Mouse (Mus musculus): ENCODE measurements around the gene Ergic2. TPM values are rescaled to one million over a fixed set of nuclear protein-coding genes. Genes with fewer than 3 reads are reported as not detected.
"Not testable (repeated sequence)": the region's sequence is repeated elsewhere in the genome, so short reads cannot be mapped to it uniquely, and the experiment has no call there.

The Ergic2 gene
- polyA plus RNA-seq, 1 experiment from 2014 or later: 95.2 TPM

DNA sequence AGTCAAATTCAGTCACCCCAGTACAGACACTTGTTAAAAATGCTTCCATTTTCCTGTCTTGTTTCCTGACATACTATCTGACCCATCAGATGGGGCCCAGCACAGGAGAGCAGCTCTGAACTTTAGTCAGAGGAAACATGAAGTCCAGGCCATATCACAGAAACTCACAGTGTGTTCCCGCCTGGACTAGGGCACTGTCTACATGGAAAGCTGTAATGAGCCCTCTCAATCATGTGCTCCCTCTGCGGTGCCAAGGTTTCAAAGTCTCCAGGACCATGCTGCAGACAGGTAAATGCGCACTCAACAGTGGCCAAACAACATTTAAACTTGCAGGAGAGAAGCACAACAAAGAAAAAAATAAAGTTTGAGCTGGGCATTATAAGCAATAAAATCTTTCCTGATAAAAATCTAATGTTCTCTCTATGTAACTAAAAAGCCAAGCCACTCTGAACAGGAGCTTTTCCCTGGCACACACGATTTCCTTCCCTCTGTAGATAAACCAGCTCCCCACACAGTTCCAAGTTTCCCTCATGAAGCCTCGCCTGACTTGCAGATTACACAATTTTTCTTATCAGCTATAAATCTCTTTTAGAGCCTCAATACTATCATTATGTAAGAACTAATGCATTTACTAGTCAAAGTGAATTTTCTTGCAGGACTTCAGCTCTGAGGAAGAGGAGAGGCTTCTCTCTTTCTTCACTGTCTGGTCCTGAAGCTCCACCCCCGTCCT, 18.0 kb downstream of the Ergic2 start:
- H3K9ac ChIP-seq (ENCODE audit: low read depth, low read length): no peak overlapping the region
- no peak overlapping the region for H3K27ac ChIP-seq (ENCODE audit: low read length)
- H3K4me3 ChIP-seq (ENCODE audit: low read depth, low read length): no peak overlapping the region
- H3K9me3 ChIP-seq (replicated peaks; ENCODE audit: control insufficient read depth, low read length): no peaks in the 10 kb centered on the region
- H3K36me3 ChIP-seq (ENCODE audit: control insufficient read depth, insufficient read depth): peaks cover 27% of the 10 kb centered on the region
- H3K27me3 ChIP-seq (ENCODE audit: control insufficient read depth, insufficient read depth, low read depth, low read length): no peaks in the 10 kb centered on the region
- WGBS (ENCODE audit: insufficient replicate concordance): 65% methylated on average over 6 of the region's 6 CpGs
- H3K4me2 ChIP-seq (ENCODE audit: low read depth, low read length): no peak overlapping the region
- H3K4me1 ChIP-seq (ENCODE audit: control insufficient read depth, low read depth, low read length): no peaks in the 10 kb centered on the region
- no peak for ATAC-seq (ENCODE audit: low read depth)

DNA sequence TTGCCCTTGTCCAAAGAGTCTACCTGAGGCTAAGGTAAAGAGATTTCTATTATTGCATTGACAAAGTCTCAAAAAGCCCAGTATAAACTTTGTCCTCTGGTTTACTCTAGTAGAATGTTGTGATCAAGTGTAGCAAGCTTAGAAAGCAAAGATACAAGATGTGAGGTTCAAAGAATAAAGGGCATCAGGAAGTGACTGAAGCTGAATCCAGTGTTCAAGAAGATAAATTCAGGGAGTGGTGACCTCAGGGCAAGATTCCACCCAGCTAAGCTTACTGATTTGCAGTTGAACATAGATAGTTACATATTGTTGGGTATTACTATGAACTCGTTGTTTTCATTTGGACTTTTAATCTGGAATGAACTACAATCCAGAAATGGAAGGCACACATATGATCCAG, 26.5 kb downstream of the Ergic2 start:
- Histone ChIP-seq H3K27ac (ENCODE audit: low read length) (no peak overlapping the region), H3K4me1 (ENCODE audit: control insufficient read depth, low read depth, low read length) (no peaks in the 10 kb centered on the region), H3K4me2 (ENCODE audit: low read depth, low read length) (no peak overlapping the region), H3K4me3 (ENCODE audit: low read depth, low read length) (no peak overlapping the region), H3K9ac (ENCODE audit: low read depth, low read length) (no peak overlapping the region), H3K27me3 (ENCODE audit: control insufficient read depth, insufficient read depth, low read depth, low read length) (no peaks in the 10 kb centered on the region), H3K9me3 (replicated peaks; ENCODE audit: control insufficient read depth, low read length) (no peaks in the 10 kb centered on the region), H3K36me3 (ENCODE audit: control insufficient read depth, insufficient read depth) (peaks cover 54% of the 10 kb centered on the region)
- no peak for ATAC-seq (ENCODE audit: low read depth)
- 60% methylated on average over 1 of the region's 1 CpGs for WGBS (ENCODE audit: insufficient replicate concordance)

DNA sequence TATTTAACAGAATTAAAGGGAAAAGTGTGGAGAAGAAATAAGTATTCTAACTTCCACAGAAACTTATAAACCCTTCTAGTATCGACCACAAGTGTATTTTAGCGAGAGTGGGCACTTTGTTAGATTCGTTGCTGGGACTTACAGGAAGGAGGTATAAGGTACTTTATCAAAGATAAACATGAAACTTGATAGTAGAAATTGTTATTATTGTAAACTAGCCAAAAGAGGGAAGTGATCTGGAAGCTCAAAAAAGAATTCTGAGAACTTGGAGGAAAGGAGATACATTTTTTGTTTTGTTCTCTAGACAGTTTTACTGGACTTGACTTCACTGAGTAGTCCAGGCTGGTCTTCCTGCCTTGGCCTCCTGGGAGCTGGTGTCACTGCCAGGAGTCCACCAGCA, 39.3 kb downstream of the Ergic2 start:
- H3K27ac ChIP-seq (ENCODE audit: low read length): no peak overlapping the region
- no peaks in the 10 kb centered on the region for H3K27me3 ChIP-seq (ENCODE audit: control insufficient read depth, insufficient read depth, low read depth, low read length)
- H3K4me3 ChIP-seq (ENCODE audit: low read depth, low read length): no peak overlapping the region
- ATAC-seq (ENCODE audit: low read depth): no peak
- no peaks in the 10 kb centered on the region for H3K9me3 ChIP-seq (replicated peaks; ENCODE audit: control insufficient read depth, low read length)
- H3K4me2 ChIP-seq (ENCODE audit: low read depth, low read length): no peak overlapping the region
- H3K36me3 ChIP-seq (ENCODE audit: control insufficient read depth, insufficient read depth): no peaks in the 10 kb centered on the region
- H3K4me1 ChIP-seq (ENCODE audit: control insufficient read depth, low read depth, low read length): no peaks in the 10 kb centered on the region
- H3K9ac ChIP-seq (ENCODE audit: low read depth, low read length): no peak overlapping the region
- WGBS (ENCODE audit: insufficient replicate concordance): 51% methylated on average over 3 of the region's 3 CpGs

DNA sequence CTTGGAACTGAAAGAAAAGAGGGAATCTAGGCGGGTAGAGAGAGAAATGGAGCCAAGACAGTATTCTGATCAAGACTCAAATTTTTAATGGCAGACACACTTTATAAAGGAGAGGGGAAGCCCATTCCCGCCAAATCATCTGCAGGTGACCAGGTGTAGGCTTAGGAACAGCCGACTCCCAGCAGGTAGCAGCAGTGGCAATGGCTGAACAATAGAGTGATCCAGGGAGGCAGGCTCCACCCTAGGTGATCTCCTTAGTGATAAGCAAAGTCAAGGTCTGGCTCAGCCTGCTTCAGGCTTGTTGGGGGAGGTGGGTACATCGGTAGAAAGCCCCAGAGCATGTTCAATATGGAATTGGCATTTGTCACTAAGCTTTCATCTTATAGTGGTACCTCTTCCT, 59.9 kb downstream of the Ergic2 start:
- H3K4me2 ChIP-seq (ENCODE audit: low read depth, low read length); H3K9ac ChIP-seq (ENCODE audit: low read depth, low read length); H3K27ac ChIP-seq (ENCODE audit: low read length); ATAC-seq (ENCODE audit: low read depth); H3K27me3 ChIP-seq (ENCODE audit: control insufficient read depth, insufficient read depth, low read depth, low read length); H3K36me3 ChIP-seq (ENCODE audit: control insufficient read depth, insufficient read depth); H3K4me3 ChIP-seq (ENCODE audit: low read depth, low read length); H3K4me1 ChIP-seq (ENCODE audit: control insufficient read depth, low read depth, low read length); H3K9me3 ChIP-seq (replicated peaks; ENCODE audit: control insufficient read depth, low read length): not testable (repeated sequence)
- 51% methylated on average over 4 of the region's 4 CpGs for WGBS (ENCODE audit: insufficient replicate concordance)

DNA sequence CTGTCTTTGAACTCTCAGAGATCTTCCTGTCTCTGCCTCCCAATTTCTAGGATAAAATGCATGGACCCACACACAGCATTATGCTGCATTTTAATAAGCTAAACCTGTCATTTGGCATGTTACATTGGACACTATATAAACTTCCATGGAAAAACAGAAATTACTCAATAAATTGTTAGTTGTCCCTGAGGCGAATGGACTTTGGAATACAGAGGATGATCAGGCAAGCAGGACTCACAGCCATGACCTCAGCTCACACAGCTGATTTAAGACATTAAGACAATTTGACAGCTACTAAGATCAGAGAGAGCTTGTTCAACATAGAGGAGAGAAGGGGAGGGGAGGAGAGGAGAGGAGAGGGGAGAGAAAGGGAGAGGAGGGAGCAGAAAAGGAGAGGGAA, 69.8 kb downstream of the Ergic2 start:
- H3K27ac ChIP-seq (ENCODE audit: low read length): no peak overlapping the region
- no peaks in the 10 kb centered on the region for H3K4me1 ChIP-seq (ENCODE audit: control insufficient read depth, low read depth, low read length)
- no peak overlapping the region for H3K4me3 ChIP-seq (ENCODE audit: low read depth, low read length)
- 54% methylated on average over 1 of the region's 1 CpGs for whole genome bisulfite sequencing (ENCODE audit: insufficient replicate concordance)
- no peaks in the 10 kb centered on the region for H3K36me3 ChIP-seq (ENCODE audit: control insufficient read depth, insufficient read depth)
- H3K27me3 ChIP-seq (ENCODE audit: control insufficient read depth, insufficient read depth, low read depth, low read length): no peaks in the 10 kb centered on the region
- H3K4me2 ChIP-seq (ENCODE audit: low read depth, low read length): no peak overlapping the region
- no peak for ATAC-seq (ENCODE audit: low read depth)
- H3K9me3 ChIP-seq (replicated peaks; ENCODE audit: control insufficient read depth, low read length): no peaks in the 10 kb centered on the region
- H3K9ac ChIP-seq (ENCODE audit: low read depth, low read length): no peak overlapping the region

DNA sequence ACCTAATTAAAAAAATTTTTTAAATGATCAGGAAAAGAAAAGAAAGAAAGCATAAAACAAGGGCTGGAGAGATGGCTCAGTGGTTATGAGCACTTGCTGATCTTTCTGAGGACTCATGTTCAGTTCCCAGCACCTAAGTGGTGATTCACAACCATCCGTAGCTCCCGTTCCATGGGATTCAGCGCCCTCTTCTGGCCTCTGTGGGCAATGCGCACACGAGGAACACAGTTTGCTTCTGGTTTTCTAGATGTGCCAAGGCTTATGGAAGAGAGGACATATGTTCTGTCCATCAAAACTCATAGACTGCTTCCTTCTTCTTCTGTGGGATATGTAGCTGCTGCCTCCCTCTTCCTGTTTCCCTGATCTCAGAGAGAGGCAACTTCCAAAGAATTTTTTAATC, 70.3 kb downstream of the Ergic2 start:
- Histone ChIP-seq H3K4me3 (ENCODE audit: low read depth, low read length) (no peak overlapping the region), H3K9me3 (replicated peaks; ENCODE audit: control insufficient read depth, low read length) (no peaks in the 10 kb centered on the region), H3K9ac (ENCODE audit: low read depth, low read length) (no peak overlapping the region), H3K4me2 (ENCODE audit: low read depth, low read length) (no peak overlapping the region), H3K27ac (ENCODE audit: low read length) (no peak overlapping the region), H3K4me1 (ENCODE audit: control insufficient read depth, low read depth, low read length) (no peaks in the 10 kb centered on the region), H3K36me3 (ENCODE audit: control insufficient read depth, insufficient read depth) (no peaks in the 10 kb centered on the region), H3K27me3 (ENCODE audit: control insufficient read depth, insufficient read depth, low read depth, low read length) (no peaks in the 10 kb centered on the region)
- ATAC-seq (ENCODE audit: low read depth): no peak
- WGBS (ENCODE audit: insufficient replicate concordance): 61% methylated on average over 5 of the region's 5 CpGs

DNA sequence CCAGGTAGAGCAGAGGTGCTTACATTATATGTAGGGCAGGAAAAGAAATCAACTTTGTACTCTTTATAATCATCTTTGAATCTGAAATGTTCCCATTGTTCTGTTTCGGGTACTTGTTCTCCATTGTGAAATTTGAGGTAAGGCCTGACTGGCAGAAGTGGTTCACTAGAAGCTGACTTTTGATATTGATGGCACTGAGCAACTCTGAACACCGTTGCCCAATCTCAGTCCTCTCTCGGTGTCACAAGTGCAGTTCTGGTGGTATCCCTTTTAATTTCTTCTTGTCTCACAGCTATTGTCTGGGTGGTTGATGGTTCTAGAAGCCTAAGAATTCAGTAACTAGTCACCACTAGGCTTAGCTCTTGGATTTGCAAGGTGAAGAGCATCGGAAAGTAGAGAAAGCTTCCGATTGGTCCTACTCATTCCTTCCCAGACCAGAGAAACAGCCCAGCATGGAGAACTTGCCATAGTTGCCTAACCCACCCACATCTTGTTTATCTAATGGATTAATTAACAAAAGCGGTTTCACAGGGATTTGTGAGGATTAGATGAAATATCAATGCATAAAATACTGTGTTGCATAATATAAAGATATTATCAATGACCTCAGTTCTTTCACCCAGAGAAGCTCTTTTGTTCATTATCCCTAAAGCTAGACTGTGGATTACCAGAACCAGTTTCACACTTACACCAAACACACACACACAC, 72.7 kb downstream of the Ergic2 start:
- no peak overlapping the region for H3K9ac ChIP-seq (ENCODE audit: low read depth, low read length)
- no peaks in the 10 kb centered on the region for H3K9me3 ChIP-seq (replicated peaks; ENCODE audit: control insufficient read depth, low read length)
- H3K36me3 ChIP-seq (ENCODE audit: control insufficient read depth, insufficient read depth): no peaks in the 10 kb centered on the region
- no peak overlapping the region for H3K27ac ChIP-seq (ENCODE audit: low read length)
- no peak overlapping the region for H3K4me2 ChIP-seq (ENCODE audit: low read depth, low read length)
- no peaks in the 10 kb centered on the region for H3K27me3 ChIP-seq (ENCODE audit: control insufficient read depth, insufficient read depth, low read depth, low read length)
- ATAC-seq (ENCODE audit: low read depth): no peak
- no peak overlapping the region for H3K4me3 ChIP-seq (ENCODE audit: low read depth, low read length)
- H3K4me1 ChIP-seq (ENCODE audit: control insufficient read depth, low read depth, low read length): no peaks in the 10 kb centered on the region
- 64% methylated on average over 6 of the region's 6 CpGs for WGBS (ENCODE audit: insufficient replicate concordance)

DNA sequence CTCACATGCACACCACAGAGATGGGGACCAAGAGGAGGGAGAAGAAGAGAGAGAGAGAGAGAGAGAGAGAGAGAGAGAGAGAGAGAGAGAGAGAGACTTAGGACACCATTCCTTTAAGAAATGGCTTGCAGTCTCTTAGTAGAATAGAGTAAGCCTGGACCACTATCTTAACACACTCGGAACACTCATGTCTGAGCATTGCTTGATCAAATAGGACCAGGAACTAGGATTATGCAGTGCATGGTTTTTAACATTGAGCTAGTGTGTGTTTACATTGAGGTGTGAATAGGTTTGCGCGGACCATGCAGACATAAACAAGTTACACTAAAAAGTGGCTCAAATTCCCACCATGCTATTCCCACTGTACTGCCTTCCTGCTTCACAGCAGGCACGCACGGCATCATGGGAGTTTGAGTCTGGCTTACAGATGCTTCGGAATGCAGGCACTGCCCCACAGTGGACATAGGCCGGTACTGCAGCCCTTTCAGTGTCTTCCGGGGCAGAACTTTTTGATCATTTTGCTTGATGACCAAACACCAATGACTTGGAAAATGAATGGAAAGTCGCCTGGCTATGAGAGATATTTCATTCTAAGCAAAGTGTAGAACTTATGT, 76.3 kb downstream of the Ergic2 start:
- Histone ChIP-seq H3K4me2 (ENCODE audit: low read depth, low read length) (no peak overlapping the region), H3K4me1 (ENCODE audit: control insufficient read depth, low read depth, low read length) (no peaks in the 10 kb centered on the region), H3K27ac (ENCODE audit: low read length) (no peak overlapping the region), H3K9me3 (replicated peaks; ENCODE audit: control insufficient read depth, low read length) (no peaks in the 10 kb centered on the region), H3K27me3 (ENCODE audit: control insufficient read depth, insufficient read depth, low read depth, low read length) (no peaks in the 10 kb centered on the region), H3K4me3 (ENCODE audit: low read depth, low read length) (no peak overlapping the region), H3K36me3 (ENCODE audit: control insufficient read depth, insufficient read depth) (no peaks in the 10 kb centered on the region), H3K9ac (ENCODE audit: low read depth, low read length) (no peak overlapping the region)
- 23% methylated on average over 9 of the region's 9 CpGs for WGBS (ENCODE audit: insufficient replicate concordance)
- ATAC-seq (ENCODE audit: low read depth): peak; percentile 50

DNA sequence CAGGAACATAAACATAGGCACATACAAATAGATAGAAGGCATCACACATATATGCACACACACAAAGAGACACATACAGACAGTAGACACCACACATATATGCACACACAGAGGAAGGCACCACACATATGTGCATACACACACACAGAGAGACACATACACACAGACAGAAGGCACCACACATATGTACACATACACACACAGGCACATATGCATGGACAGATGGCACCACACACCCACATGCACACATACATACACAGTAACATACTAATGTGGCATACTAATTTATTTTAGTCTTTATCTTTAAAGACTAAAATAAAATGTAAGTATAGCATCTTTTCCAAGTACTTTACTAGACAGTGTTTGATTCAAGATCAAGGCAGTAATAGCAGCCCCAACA, 78.6 kb downstream of the Ergic2 start:
- Histone ChIP-seq H3K36me3 (ENCODE audit: control insufficient read depth, insufficient read depth) (no peaks in the 10 kb centered on the region), H3K4me1 (ENCODE audit: control insufficient read depth, low read depth, low read length) (no peaks in the 10 kb centered on the region), H3K4me2 (ENCODE audit: low read depth, low read length) (no peak overlapping the region), H3K9ac (ENCODE audit: low read depth, low read length) (no peak overlapping the region), H3K4me3 (ENCODE audit: low read depth, low read length) (no peak overlapping the region), H3K27me3 (ENCODE audit: control insufficient read depth, insufficient read depth, low read depth, low read length) (no peaks in the 10 kb centered on the region), H3K9me3 (replicated peaks; ENCODE audit: control insufficient read depth, low read length) (no peaks in the 10 kb centered on the region), H3K27ac (ENCODE audit: low read length) (no peak overlapping the region)
- ATAC-seq (ENCODE audit: low read depth): no peak

Data from liver, embryonic 16.5 days (tissue).